Comparison of ENCODE assay signal across 17 mouse cellular contexts in the genomic region with DNA sequence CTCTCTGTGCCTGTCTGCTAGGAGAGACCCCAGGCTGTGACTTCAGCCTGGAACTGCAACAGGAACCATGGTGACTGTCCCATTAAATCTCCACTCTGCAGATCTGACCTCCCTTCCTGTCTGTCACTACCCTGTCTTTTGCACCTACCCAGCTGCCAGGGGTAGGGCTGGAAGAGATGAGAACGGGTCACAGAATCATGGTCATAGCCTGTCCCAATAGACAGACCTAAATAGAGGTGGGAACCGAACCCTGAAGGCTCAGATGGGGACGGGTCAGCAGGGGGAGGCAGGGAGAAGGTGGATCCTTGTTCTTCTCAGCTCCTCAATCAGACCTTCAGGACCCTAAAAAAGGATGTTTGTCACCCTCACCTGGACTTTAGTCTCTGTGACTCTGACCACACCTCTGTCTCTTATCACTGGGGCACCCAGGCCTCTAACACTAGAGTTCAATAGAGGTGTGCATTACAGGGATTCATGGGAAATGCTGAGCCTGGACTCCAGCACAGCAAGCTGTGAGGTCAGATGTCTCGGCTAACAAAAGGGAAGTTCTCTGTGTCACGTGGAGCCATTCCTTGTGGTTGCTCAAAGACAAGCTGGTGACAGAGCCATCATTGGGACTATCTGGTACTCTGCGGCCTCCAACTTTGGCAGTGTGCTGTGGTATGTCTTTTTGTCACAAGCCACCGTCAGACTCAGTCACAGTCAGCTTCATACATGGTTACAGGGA. TPM values are rescaled to one million over a fixed set of nuclear protein-coding genes. Genes with fewer than 3 reads are reported as not detected.
A peak's percentile ranks its signal among the peaks of the same experiment; 100 is the strongest.
DNase-seq lines count a peak whose midpoint lies in the region; ATAC-seq and TF ChIP-seq lines count a peak whose summit lies in the region.
"Had no signal": no experiment of that assay in that cellular context is flagged by ENCODE, and none has a peak within 500 bp of the region (broad histone marks: within the 10 kb centered on the region; RNA-seq: fewer than 3 reads in every experiment).

No protein-coding gene starts in this region.

- H3K4me2 ChIP-seq in heart, postnatal 0 days (ENCODE audit: low read depth, low read length) = no peak overlapping the region
- peak overlapping the region; percentile 10; the same call in 1 of the 2 replicates for H3K4me2 ChIP-seq in intestine, embryonic 15.5 days (replicated peaks)
- H3K4me2 ChIP-seq in midbrain, postnatal 0 days (ENCODE audit: low read depth, low read length, poor library complexity, severe bottlenecking) = no peak overlapping the region
- H3K4me2 ChIP-seq: neural tube, embryonic 13.5 days had no signal

- H3K4me3 ChIP-seq in heart, postnatal 0 days (ENCODE audit: low read depth, low read length) = no peak overlapping the region
- no peak overlapping the region for H3K4me3 ChIP-seq in G1E (ENCODE audit: low read depth, low read length)
- no peak overlapping the region for H3K4me3 ChIP-seq in intestine, embryonic 15.5 days (replicated peaks)
- H3K4me3 ChIP-seq in layer of hippocampus, adult 2 months = no peak overlapping the region
- no peak overlapping the region for H3K4me3 ChIP-seq in midbrain, postnatal 0 days (ENCODE audit: low read depth, low read length)
- H3K4me3 ChIP-seq: erythroblast, embryonic 14.5 days; neural tube, embryonic 13.5 days had no signal

- H3K36me3 ChIP-seq in heart, postnatal 0 days (replicated peaks; ENCODE audit: control insufficient read depth, insufficient read depth, low read length) = peaks cover 52% of the 10 kb centered on the region
- peaks cover 67% of the 10 kb centered on the region for H3K36me3 ChIP-seq in G1E (replicated peaks)
- H3K36me3 ChIP-seq in intestine, embryonic 15.5 days = peaks cover 39% of the 10 kb centered on the region
- H3K36me3 ChIP-seq in midbrain, postnatal 0 days (ENCODE audit: insufficient read depth, low read length) = peaks cover 56% of the 10 kb centered on the region

- intact Hi-C loops in heart, postnatal 25 days (cut with DNase I) = no loop called here

- no peak overlapping the region for H3K9ac ChIP-seq in heart, postnatal 0 days (replicated peaks; ENCODE audit: low read depth, low read length)
- no peak overlapping the region for H3K9ac ChIP-seq in intestine, embryonic 15.5 days
- no peak overlapping the region for H3K9ac ChIP-seq in midbrain, postnatal 0 days (replicated peaks; ENCODE audit: low read length, poor library complexity, severe bottlenecking)
- H3K9ac ChIP-seq: neural tube, embryonic 13.5 days had no signal

- peaks cover 20% of the 10 kb centered on the region for H3K4me1 ChIP-seq in heart, postnatal 0 days (ENCODE audit: control insufficient read depth, insufficient read depth)
- peaks cover 16% of the 10 kb centered on the region for H3K4me1 ChIP-seq in G1E (ENCODE audit: insufficient read depth, low read depth, low read length)
- 0 out of 2 replicates have a peak, but pooled peaks cover 6% of the 10 kb centered on the region for H3K4me1 ChIP-seq in intestine, embryonic 15.5 days (replicated peaks)
- no peaks in the 10 kb centered on the region for H3K4me1 ChIP-seq in midbrain, postnatal 0 days (ENCODE audit: insufficient read depth, low read length)
- H3K4me1 ChIP-seq: neural tube, embryonic 13.5 days had no signal

- WGBS in heart, postnatal 0 days = 46% methylated on average over 7 of the region's 7 CpGs
- 70% methylated on average over 7 of the region's 7 CpGs for WGBS in intestine, embryonic 15.5 days
- 84% methylated on average over 7 of the region's 7 CpGs for WGBS in midbrain, postnatal 0 days

- TF ChIP-seq EP300 in heart, postnatal 0 days (IDR thresholded peaks at IDR 0.05; ENCODE audit: low read depth) = no peak

- peak; percentile 67 for ATAC-seq in heart, postnatal 0 days (ENCODE audit: insufficient read depth, low read depth)
- ATAC-seq in G1E (ENCODE audit: extremely low read depth, insufficient number of reproducible peaks, low FRiP score, poor library complexity, severe bottlenecking) = peak; percentile 23
- ATAC-seq in intestine, embryonic 15.5 days = peak; percentile 93
- peak; percentile 85 for ATAC-seq in megakaryocyte progenitor cell, adult 5-6 weeks (replicated peaks; ENCODE audit: poor library complexity)
- no peak for ATAC-seq in midbrain, postnatal 0 days (ENCODE audit: low FRiP score)
- ATAC-seq: midbrain, embryonic 16.5 days had no signal

- H3K27ac ChIP-seq in heart, postnatal 0 days (ENCODE audit: low read depth) = peak overlapping the region; percentile 65
- peak overlapping the region; percentile 39 for H3K27ac ChIP-seq in intestine, embryonic 15.5 days
- no peak overlapping the region for H3K27ac ChIP-seq in layer of hippocampus, adult 2 months
- H3K27ac ChIP-seq in midbrain, postnatal 0 days (ENCODE audit: low read depth, low read length) = no peak overlapping the region
- H3K27ac ChIP-seq: neural tube, embryonic 13.5 days had no signal

- peak; percentile 40 for DNase-seq in heart, postnatal 0 days (ENCODE audit: low spot score)
- DNase-seq in heart, postnatal 25 days (ENCODE audit: low spot score) = no peak
- no peak for DNase-seq in G1E (ENCODE audit: low spot score)
- no peak for DNase-seq in layer of hippocampus, adult 2 months (ENCODE audit: low spot score in 2 of 2)
- no peak for DNase-seq in spleen, postnatal 4 days (ENCODE audit: low spot score in 2 of 2)
- DNase-seq in midbrain, postnatal 0 days (ENCODE audit: low spot score) = no peak
- DNase-seq: cerebellum, adult 8-10 months; gastrocnemius, postnatal 25 days; heart, postnatal 14 days; kidney, postnatal 14 days; lung, postnatal 14 days; thymus, adult 2 months had no signal

- H3K9me3 ChIP-seq in heart, postnatal 0 days (replicated peaks; ENCODE audit: control insufficient read depth, low read length) = no peaks in the 10 kb centered on the region
- H3K9me3 ChIP-seq in G1E (replicated peaks) = no peaks in the 10 kb centered on the region
- H3K9me3 ChIP-seq in intestine, embryonic 15.5 days = no peaks in the 10 kb centered on the region
- H3K9me3 ChIP-seq in midbrain, postnatal 0 days (ENCODE audit: low read length) = no peaks in the 10 kb centered on the region
- H3K9me3 ChIP-seq: neural tube, embryonic 13.5 days had no signal

- no peak for TF ChIP-seq CTCF in heart, postnatal 0 days (IDR thresholded peaks at IDR 0.05; ENCODE audit: low read depth)
- no peak for TF ChIP-seq CTCF in G1E (IDR thresholded peaks at IDR 0.05; ENCODE audit: low read depth, low read length)
- TF ChIP-seq CTCF in layer of hippocampus, adult 2 months (conservative IDR thresholded peaks at IDR 0.05) = no peak
- no peak for TF ChIP-seq CTCF in midbrain, postnatal 0 days (IDR thresholded peaks at IDR 0.05)

- H3K27me3 ChIP-seq in heart, postnatal 0 days (ENCODE audit: control insufficient read depth, insufficient read depth, low read length) = no peaks in the 10 kb centered on the region
- no peaks in the 10 kb centered on the region; the same call in 1 of the 2 replicates for H3K27me3 ChIP-seq in G1E (ENCODE audit: insufficient read depth, low read length)
- no peaks in the 10 kb centered on the region for H3K27me3 ChIP-seq in intestine, embryonic 15.5 days (replicated peaks)
- H3K27me3 ChIP-seq in midbrain, postnatal 0 days (ENCODE audit: insufficient read depth, low read length) = no peaks in the 10 kb centered on the region
- H3K27me3 ChIP-seq: neural tube, embryonic 13.5 days had no signal

RNA-seq across cellular contexts. Expression of gene Rnpepl1, which starts 10.1 kb away (rescaled TPM):
- total RNA-seq in heart, postnatal 0 days (2014; rRNA removed; ENCODE audit: low replicate concordance) = 73.2 and 89.0 TPM in 2 replicates
- 33.0 and 36.3 TPM in 2 replicates for polyA plus RNA-seq in heart, postnatal 0 days (2015; fragmentation: Nextera tagmentation; extraction: Ambion mirVana)
- 10 to 100 TPM; 77.8 to 77.9 TPM for total RNA-seq in heart, postnatal 25 days (2021)
- total RNA-seq in G1E (2014; fragmentation: Nextera tagmentation) (37.2 and 46.2 TPM in 2 replicates), G1E (2017) (18.8 and 22.6 TPM in 2 replicates)
- polyA plus RNA-seq in G1E (2012) = 196 and 267 TPM in 2 replicates
- 40.6 and 56.1 TPM in 2 replicates for polyA plus RNA-seq in intestine, embryonic 15.5 days (2015; fragmentation: Nextera tagmentation; extraction: Ambion mirVana)
- 18.2 and 22.8 TPM in 2 replicates for total RNA-seq in megakaryocyte progenitor cell, adult 5-6 weeks (2015)
- total RNA-seq in megakaryocyte progenitor cell, adult 5-6 weeks (2017) = 11.4 and 15.7 TPM in 2 replicates
- 10 to 100 TPM; 36.1 to 40.2 TPM for total RNA-seq in layer of hippocampus, adult 2 months (2021)
- 37.2 and 39.3 TPM in 2 replicates for total RNA-seq in midbrain, postnatal 0 days (2014; rRNA removed)
- polyA plus RNA-seq in midbrain, postnatal 0 days (2015; fragmentation: Nextera tagmentation; extraction: Ambion mirVana) = 28.0 and 29.6 TPM in 2 replicates

RNA-seq across cellular contexts. Expression of gene Capn10, which starts 13.5 kb away (rescaled TPM):
- 41.9 and 46.3 TPM in 2 replicates for total RNA-seq in heart, postnatal 0 days (2014; rRNA removed; ENCODE audit: low replicate concordance)
- polyA plus RNA-seq in heart, postnatal 0 days (2015; fragmentation: Nextera tagmentation; extraction: Ambion mirVana) = 10.7 and 12.0 TPM in 2 replicates
- total RNA-seq in heart, postnatal 25 days (2021) = 1 to 10 TPM; 6.9 TPM
- total RNA-seq in G1E (2014; fragmentation: Nextera tagmentation) (3.3 and 13.2 TPM in 2 replicates), G1E (2017) (22.3 and 25.6 TPM in 2 replicates)
- polyA plus RNA-seq in G1E (2012) = 25.0 and 27.9 TPM in 2 replicates
- polyA plus RNA-seq in intestine, embryonic 15.5 days (2015; fragmentation: Nextera tagmentation; extraction: Ambion mirVana) = 28.2 and 34.4 TPM in 2 replicates
- total RNA-seq in megakaryocyte progenitor cell, adult 5-6 weeks (2015) = 4.4 and 6.9 TPM in 2 replicates
- 8.2 and 9.2 TPM in 2 replicates for total RNA-seq in megakaryocyte progenitor cell, adult 5-6 weeks (2017)
- 10 to 100 TPM; 46.4 to 47.1 TPM for total RNA-seq in layer of hippocampus, adult 2 months (2021)
- total RNA-seq in midbrain, postnatal 0 days (2014; rRNA removed) = 84.7 and 101 TPM in 2 replicates
- polyA plus RNA-seq in midbrain, postnatal 0 days (2015; fragmentation: Nextera tagmentation; extraction: Ambion mirVana) = 52.8 and 55.6 TPM in 2 replicates

RNA-seq across cellular contexts. Expression of gene Dusp28, which starts 13.9 kb away (rescaled TPM):
- total RNA-seq in heart, postnatal 0 days (2014; rRNA removed; ENCODE audit: low replicate concordance) = 23.5 and 26.8 TPM in 2 replicates
- polyA plus RNA-seq in heart, postnatal 0 days (2015; fragmentation: Nextera tagmentation; extraction: Ambion mirVana) = 21.4 and 25.2 TPM in 2 replicates
- total RNA-seq in heart, postnatal 25 days (2021) = 10 to 100 TPM; 11.9 to 13.2 TPM
- total RNA-seq in G1E (2014; fragmentation: Nextera tagmentation) = 4.9 and 7.3 TPM in 2 replicates
- total RNA-seq in G1E (2017) = 8.0 and 12.1 TPM in 2 replicates
- polyA plus RNA-seq in G1E (2012) = 13.2 and 16.2 TPM in 2 replicates
- 14.1 and 14.7 TPM in 2 replicates for polyA plus RNA-seq in intestine, embryonic 15.5 days (2015; fragmentation: Nextera tagmentation; extraction: Ambion mirVana)
- 8.5 and 10.0 TPM in 2 replicates for total RNA-seq in megakaryocyte progenitor cell, adult 5-6 weeks (2015)
- total RNA-seq in megakaryocyte progenitor cell, adult 5-6 weeks (2017) = 2.2 and 2.9 TPM in 2 replicates
- total RNA-seq in layer of hippocampus, adult 2 months (2021) = 10 to 100 TPM; 14.6 to 15.7 TPM
- total RNA-seq in midbrain, postnatal 0 days (2014; rRNA removed) = 30.2 and 34.8 TPM in 2 replicates
- 24.6 and 25.4 TPM in 2 replicates for polyA plus RNA-seq in midbrain, postnatal 0 days (2015; fragmentation: Nextera tagmentation; extraction: Ambion mirVana)

RNA-seq across cellular contexts. Expression of gene Ankmy1, which starts 17.9 kb away (rescaled TPM):
- total RNA-seq in heart, postnatal 0 days (2014; rRNA removed; ENCODE audit: low replicate concordance) = not detected in 2 replicates
- polyA plus RNA-seq in heart, postnatal 0 days (2015; fragmentation: Nextera tagmentation; extraction: Ambion mirVana) = 0.10 TPM in 1 of 2 replicates, not detected in the other
- not detected for total RNA-seq in heart, postnatal 25 days (2021)
- total RNA-seq in G1E (2014; fragmentation: Nextera tagmentation) (0.29 and 0.75 TPM in 2 replicates), G1E (2017) (0.23 and 0.38 TPM in 2 replicates)
- 0.07 and 0.08 TPM in 2 replicates for polyA plus RNA-seq in G1E (2012)
- polyA plus RNA-seq in intestine, embryonic 15.5 days (2015; fragmentation: Nextera tagmentation; extraction: Ambion mirVana) = 0.16 and 0.34 TPM in 2 replicates
- total RNA-seq in megakaryocyte progenitor cell, adult 5-6 weeks (2015) = 0.27 TPM in 1 of 2 replicates, not detected in the other
- 0.34 TPM in 1 of 2 replicates, not detected in the other for total RNA-seq in megakaryocyte progenitor cell, adult 5-6 weeks (2017)
- under 1 TPM; 0.17 to 0.26 TPM for total RNA-seq in layer of hippocampus, adult 2 months (2021)
- 0.28 TPM in 1 of 2 replicates, not detected in the other for total RNA-seq in midbrain, postnatal 0 days (2014; rRNA removed)
- 0.39 and 0.56 TPM in 2 replicates for polyA plus RNA-seq in midbrain, postnatal 0 days (2015; fragmentation: Nextera tagmentation; extraction: Ambion mirVana)
- total RNA-seq: gastrocnemius, postnatal 25 days had no signal
- polyA plus RNA-seq: erythroblast, embryonic 14.5 days had no signal

RNA-seq across cellular contexts. Expression of gene Gpr35, which starts 30.0 kb away (rescaled TPM):
- total RNA-seq in heart, postnatal 0 days (2014; rRNA removed; ENCODE audit: low replicate concordance) = 0.23 and 0.85 TPM in 2 replicates
- polyA plus RNA-seq in heart, postnatal 0 days (2015; fragmentation: Nextera tagmentation; extraction: Ambion mirVana) = 0.27 and 0.34 TPM in 2 replicates
- total RNA-seq in heart, postnatal 25 days (2021) = under 1 TPM; 0.36 to 0.75 TPM
- total RNA-seq in G1E (2014; fragmentation: Nextera tagmentation) (0.24 and 0.38 TPM in 2 replicates), G1E (2017) (0.64 and 0.93 TPM in 2 replicates)
- 0.03 and 0.07 TPM in 2 replicates for polyA plus RNA-seq in G1E (2012)
- polyA plus RNA-seq in intestine, embryonic 15.5 days (2015; fragmentation: Nextera tagmentation; extraction: Ambion mirVana) = 8.9 and 9.1 TPM in 2 replicates
- 1.1 TPM in 2 replicates for total RNA-seq in megakaryocyte progenitor cell, adult 5-6 weeks (2015)
- total RNA-seq in megakaryocyte progenitor cell, adult 5-6 weeks (2017) = 0.74 and 1.6 TPM in 2 replicates
- total RNA-seq in layer of hippocampus, adult 2 months (2021) = under 1 TPM; 0.12 to 0.33 TPM
- 0.76 and 0.88 TPM in 2 replicates for total RNA-seq in midbrain, postnatal 0 days (2014; rRNA removed)
- polyA plus RNA-seq in midbrain, postnatal 0 days (2015; fragmentation: Nextera tagmentation; extraction: Ambion mirVana) = 0.36 and 0.73 TPM in 2 replicates

Comparison
In these comparisons a context has a peak if more than half of its experiments do, and no peak if none do; other contexts are left out.
1. H3K27ac ChIP-seq: peak in heart, postnatal 0 days (single experiment) and intestine, embryonic 15.5 days (single experiment); none in layer of hippocampus, adult 2 months (single experiment) and midbrain, postnatal 0 days (single experiment).